Mouse (Mus musculus) monocyte, adult 2 months (primary cell): Measurements from ENCODE around the gene Pcsk1.

Source experiments
- DNase-seq, 2 experiments: peaks; one replicate each; pipeline ENCODE4 v3.0.0; 2022; ENCODE audit warnings: low spot score in 2 of 2, low read depth in 1 of 2

The Pcsk1 gene

GRCm38 (mm10) chr13:75089721-75090410 lies at the start of gene Pcsk1:
Gene Pcsk1, plus strand, starts transcription at chr13:75089826.
- no peak for DNase-seq

DNA sequence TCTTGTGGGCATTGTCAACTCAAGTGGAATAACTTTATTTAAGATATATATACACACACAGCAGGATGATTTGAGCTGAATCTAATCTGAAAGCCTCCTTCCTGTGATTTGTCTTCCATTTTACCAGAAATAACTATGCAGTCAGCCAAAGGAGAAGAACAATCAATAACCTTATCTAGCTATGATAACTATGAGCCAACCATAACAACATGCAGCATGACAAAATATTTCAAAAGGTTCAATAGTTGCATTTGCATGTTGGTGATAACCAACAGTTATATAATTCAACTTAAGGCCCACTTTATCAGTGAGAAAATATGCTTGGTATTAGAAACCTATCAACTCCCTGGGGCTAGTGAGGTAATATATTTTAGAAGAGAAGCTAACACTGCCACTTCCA lies 30.8 kb upstream of the Pcsk1 start:
- no peak for DNase-seq

DNA sequence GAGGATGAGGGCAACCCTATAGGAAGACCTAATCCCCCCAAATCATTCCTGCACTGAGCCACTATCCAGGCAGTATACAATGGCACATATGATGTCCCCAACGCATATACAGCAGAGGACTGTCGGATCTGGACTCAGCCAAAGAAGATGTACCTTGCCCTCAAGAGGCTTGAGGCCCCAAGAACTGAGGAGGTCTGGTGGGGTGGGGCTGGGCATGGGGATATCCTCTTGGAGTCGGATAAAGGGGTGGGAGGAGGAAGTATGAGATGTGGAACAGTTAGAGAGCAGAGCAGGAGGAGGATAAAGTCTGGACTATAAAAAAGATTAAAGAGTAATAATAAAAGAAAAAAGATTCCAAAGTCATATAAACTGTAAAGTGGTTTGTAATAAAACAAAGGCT lies 25.7 kb upstream of the Pcsk1 start:
- DNase-seq = no peak

DNA sequence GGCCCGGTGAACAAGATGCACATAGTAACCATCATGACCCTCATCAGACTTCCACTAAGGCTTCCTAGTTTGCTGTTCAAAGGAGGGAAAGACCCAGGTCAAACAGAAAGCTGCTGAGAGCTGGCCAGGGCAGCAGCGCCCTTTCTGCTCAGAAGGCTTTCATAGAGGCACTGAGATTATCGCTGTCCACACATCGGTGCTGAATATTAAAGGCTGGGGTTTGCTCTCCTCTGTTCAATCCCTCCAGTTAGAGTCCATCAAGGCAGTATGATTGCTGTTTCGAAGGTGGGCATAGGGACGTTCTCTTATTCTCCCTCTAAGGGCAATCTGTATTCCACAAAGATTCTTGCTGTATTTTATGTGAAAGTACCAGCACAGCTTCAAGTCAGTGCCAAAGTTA lies 1.0 kb upstream of the Pcsk1 start:
- no peak for DNase-seq

GRCm38 (mm10) chr13:75090411-75090779 lies 769 bp downstream of the Pcsk1 start:
- no peak for DNase-seq

DNA sequence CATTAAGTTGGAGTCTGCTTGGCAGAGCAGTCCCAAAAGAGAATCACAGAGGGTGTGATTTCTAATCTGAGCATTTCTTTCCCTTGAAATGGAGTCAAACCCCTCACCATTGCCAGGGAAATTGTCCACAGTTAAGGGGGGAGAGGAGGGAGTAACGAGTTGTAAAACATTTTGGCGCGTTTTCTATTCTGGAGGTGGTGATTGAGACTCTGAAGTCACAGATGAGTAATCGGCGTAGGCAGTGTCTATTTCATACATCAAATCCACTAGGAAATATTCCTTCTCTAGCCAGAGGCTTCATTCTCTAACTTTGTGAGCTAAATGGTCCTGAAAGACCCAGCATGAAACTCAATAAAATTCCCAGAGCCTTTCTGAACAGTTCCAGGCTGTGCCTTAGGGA lies 1.4 kb downstream of the Pcsk1 start:
- DNase-seq = no peak

GRCm38 (mm10) chr13:75095487-75095886 lies 5.9 kb downstream of the Pcsk1 start:
- DNase-seq = no peak

GRCm38 (mm10) chr13:75113114-75113513 lies 23.5 kb downstream of the Pcsk1 start:
- DNase-seq = no peak

DNA sequence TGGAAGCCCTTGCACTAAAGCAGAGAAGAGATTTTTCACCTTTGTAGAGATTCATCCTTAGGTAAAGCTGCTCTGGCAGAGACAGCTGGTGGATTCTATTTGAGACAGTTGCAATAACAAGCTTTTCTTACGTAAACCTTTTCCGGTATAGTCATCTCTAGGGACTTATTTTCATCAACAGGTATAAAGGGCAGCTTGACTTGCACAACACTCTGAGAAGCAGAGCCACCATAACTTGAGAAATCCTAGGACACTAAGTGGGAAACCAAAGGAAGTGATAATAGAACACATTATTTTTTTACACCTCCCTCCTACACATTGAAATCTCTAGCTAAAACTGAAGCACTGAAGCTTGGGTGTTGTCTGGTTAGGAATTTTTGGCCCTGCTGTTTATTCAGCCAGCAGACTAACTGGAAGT lies 24.4 kb downstream of the Pcsk1 start:
- DNase-seq = no peak

DNA sequence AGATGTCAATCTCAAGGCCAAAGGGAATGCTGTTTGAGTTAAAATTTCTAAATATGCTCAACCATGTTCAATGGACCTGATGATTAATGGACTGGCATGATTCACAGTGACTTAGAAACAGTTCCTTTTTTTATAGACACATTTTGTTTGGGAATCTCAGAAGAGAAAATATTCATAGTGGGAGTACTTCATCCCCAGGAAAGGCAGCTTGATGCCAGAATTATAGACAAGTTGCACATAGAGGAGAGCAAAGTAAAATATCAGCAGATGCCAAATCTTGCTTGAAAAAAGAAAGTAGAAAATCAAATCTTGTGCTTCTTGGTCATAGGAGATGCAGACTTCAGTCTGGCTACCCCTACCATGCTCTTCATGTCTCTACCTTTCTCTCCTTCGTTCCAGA lies 25.2 kb downstream of the Pcsk1 start:
- DNase-seq = no peak

GRCm38 (mm10) chr13:75135833-75136232 lies 46.2 kb downstream of the Pcsk1 start:
- no peak for DNase-seq

GRCm38 (mm10) chr13:75160661-75161060 lies 71.0 kb downstream of the Pcsk1 start:
- DNase-seq = no peak

DNA sequence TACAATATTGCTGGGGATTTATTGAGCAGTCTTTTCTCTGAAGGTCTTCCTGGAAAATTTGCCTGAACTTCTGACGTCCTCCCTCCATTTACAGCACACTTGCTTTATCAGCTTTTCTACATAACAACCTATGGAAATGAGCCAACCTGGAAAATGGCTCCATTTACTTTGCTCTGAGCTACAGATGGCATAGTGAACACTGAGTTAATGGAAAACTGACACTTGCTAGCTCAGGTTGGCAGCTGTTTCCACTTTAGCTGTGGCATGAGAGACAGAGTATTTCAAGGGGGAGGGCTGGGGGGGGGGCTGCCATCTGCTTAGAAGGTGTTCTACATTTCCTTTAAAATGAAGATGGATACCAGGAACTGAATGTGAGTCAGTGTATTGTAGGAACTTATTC lies 73.8 kb downstream of the Pcsk1 start:
- no peak for DNase-seq
